Mouse (Mus musculus): ENCODE data around the gene Tmem240.
"Not testable (repeated sequence)": the region's sequence is repeated elsewhere in the genome, so short reads cannot be mapped to it uniquely, and the experiment has no call there.

Gene Tmem240

DNA sequence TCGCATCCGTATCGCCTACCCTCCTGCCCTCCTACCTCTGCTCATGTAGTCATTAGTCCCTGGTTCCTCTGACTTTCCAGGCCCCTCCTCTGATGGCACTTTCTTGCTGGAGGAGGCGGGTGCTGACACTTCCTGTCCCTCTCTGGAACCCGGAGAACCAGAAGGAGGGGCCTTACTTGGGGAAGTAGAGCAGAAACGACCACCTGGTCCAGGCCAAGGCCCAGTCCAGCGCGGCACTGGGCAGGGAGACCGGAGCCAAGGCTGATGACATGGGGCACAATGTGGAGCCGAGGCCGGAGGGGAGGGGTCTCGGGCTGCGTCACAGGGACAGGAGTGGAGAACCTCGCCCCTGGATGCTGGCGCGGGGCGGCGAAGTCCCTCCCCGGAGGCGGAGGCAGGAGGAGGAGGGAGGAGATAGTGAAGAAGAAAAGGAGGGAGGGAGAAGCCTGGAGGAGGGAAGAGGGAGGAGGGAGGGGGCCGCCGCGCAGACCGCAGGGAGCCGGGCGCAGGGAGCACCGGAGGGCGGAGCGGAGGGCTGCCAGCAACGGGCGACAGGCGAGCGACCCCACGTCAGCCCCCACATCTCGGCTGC is at the start of gene Tmem240:
Gene Tmem240, plus strand, starts transcription at position 451 of the 592 bp plus-strand sequence.
- DNase-seq: peak; percentile 91 to 95

- not testable (repeated sequence) for DNase-seq
These were observed 46.8 kb upstream of the Tmem240 start for GRCm38 (mm10) chr4:155687764-155688163.

- no peak for DNase-seq
These were observed 43.8 kb upstream of the Tmem240 start for GRCm38 (mm10) chr4:155690571-155691375.

DNA sequence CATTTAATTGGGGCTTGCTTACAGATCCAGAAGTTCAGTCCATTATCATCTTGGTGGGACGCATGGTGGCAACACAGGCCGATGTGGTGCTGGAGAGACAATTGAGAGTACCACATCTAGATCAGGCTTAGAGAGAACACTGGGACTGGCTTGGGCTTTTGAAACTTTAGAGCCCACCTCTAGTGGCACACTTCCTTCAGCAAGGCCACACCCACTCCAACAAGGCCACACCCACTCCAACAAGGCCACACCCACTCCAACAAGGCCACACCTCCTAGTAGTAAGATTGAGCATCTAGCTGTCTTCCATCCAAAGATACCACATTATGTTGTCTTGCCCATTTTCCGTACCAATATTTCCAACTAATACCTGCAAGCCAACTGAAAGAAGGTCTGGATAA is 42.2 kb upstream of the Tmem240 start:
- no peak for DNase-seq

DNA sequence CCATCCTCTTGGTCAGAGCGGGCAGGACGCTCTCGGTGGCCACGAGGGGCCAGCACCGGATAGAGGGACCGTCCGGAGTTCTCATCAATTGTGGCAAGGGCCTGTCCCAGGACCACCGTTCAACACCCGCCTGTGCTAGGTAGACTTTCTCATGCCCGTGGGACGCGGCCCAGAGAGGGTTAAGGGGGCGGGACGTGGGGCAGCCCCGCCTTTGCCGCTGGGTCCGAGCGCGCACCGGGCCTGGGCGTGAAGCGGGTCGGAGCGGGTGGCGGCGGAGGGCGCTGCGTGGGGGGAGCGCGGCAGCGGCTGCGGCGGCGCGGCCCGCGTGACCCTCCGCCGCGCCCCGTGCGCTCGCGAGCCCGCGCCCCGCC is 40.5 kb upstream of the Tmem240 start, which contains the start of gene Fndc10:
Gene Fndc10, plus strand, starts transcription at position 232 of the 371 bp plus-strand sequence.
- peak; percentile 66 to 71 for DNase-seq

DNA sequence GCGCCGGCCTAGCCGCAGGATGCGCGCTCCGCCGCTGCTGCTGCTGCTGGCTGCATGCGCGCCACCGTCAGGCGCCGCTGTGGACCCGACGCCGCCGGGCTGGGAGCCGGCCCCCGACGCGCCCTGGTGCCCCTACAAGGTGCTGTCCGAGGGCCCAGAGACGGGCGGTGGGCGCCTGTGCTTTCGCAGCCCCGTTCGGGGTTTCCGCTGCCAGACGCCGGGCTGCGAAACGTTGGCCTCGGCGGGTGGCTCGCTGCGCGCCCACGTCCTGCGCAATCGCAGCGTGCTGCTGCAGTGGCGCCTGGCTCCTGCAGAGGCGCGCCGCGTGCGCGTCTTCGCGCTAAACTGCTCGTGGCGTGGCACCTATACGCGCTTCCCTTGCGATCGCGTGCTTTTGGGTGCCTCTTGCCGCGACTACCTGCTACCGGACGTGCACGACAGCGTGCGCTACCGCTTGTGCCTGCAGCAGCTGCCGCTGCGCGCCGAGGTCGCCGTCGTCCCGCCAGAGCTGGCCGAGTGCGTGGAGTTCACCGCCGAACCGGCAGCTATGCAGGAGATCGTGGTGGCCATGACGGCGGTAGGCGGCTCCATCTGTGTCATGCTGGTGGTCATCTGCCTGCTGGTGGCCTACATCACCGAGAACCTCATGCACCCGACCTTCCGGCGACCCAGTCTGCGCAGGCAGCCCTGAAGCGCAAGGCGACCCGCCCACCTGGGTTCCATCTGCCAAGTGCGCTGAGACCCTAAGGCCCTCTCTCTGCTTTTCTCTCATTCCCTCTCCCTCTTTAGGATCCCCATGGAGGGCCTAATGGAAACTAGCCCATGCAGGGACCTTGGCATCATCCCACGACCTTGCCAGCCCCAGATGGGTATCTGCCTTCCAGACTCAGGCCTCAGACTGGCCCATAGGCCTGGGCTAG is 39.9 kb upstream of the Tmem240 start:
- peak; percentile 75 to 81 for DNase-seq

- no peak for DNase-seq
These were observed 39.0 kb upstream of the Tmem240 start for GRCm38 (mm10) chr4:155695531-155696062.

DNA sequence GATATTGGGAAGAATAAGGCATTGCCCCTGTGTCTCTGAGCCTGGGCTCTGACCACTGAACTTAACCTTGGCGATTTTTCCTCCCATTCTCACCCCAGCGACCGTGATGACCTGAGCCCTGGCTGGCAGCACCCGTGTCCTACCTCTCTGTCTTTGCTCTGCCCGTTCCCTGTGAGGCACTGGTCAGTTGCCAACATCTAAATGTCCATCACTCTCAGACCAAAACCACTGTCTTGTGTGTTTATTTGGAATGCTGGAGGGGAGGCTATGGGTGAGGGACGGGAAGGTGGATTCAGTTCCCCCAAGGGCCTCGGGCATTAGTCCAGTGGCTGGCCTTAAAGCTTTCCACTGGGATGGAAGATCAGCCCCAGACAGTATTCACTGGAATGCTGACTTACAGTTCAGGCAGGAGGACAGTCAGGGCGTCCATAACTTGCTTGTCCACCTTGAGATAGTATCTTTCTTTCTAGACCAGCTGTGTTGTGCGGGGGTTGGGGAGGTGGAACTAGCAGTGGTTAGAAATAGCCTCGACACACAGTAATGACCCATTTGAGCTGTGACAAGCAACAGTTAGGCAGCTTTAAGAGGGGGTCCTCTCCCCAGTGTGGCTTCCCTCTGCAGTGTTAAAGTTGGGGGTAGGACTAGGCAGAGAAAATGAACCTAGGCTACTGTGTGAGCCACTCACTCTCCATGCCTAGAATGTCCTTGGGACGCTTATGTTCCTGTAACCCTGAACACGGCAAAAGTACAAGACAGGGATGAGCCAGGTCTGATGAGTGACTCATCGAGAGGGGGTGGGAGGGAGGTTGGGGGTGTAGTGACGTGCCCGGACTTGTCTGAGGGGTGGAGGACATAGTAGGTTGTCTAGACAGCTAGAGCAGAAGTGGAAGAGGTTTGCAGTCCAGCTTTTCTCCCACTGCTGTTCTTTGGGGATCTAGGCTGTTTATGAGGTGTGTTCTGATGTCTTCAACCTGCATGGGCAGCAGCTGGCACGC is 38.0 kb upstream of the Tmem240 start:
- no peak for DNase-seq

DNA sequence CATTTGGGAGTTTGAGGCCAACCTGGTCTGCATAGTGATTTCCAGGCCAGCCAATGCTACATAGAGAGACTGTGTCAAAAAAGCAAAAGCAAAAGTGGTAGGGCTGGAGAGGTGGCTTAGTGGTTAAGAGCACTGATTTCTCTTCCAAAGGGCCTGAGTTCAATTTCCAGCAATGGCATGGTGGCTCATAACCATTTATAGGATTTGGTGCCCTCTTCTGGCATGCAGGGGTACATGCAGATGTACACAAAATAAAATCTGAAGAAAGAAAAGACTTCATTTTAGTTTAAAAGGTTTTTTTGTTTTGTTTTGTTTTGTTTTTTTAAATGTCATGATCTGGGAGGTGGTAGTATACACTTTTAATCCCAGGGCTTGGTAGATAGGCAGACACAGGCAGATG is 34.2 kb upstream of the Tmem240 start:
- no peak for DNase-seq

DNA sequence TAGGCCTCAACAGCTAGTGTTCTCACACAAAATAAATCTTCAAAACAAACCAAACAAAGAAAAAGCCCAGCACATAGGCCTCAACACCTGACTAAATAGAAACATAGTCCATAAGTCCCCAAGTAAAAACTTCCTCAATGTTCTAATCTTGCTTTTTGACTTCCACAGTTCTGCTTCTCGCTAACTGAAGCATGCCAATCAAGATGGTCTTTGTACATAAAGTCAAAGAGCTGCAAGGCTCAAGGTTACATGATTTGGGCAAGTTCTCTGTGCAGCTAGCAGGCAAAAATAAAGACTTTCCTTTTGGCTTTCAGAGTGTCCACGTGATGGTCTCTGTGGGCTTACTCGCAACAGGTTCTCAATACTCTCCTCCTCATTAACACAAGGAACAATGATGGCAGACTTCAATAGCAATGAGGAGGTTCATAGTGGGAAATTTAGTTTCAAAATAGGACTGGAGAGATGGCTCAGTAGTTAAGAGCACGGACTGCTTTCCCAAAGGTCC is 31.1 kb upstream of the Tmem240 start:
- DNase-seq: no peak

DNA sequence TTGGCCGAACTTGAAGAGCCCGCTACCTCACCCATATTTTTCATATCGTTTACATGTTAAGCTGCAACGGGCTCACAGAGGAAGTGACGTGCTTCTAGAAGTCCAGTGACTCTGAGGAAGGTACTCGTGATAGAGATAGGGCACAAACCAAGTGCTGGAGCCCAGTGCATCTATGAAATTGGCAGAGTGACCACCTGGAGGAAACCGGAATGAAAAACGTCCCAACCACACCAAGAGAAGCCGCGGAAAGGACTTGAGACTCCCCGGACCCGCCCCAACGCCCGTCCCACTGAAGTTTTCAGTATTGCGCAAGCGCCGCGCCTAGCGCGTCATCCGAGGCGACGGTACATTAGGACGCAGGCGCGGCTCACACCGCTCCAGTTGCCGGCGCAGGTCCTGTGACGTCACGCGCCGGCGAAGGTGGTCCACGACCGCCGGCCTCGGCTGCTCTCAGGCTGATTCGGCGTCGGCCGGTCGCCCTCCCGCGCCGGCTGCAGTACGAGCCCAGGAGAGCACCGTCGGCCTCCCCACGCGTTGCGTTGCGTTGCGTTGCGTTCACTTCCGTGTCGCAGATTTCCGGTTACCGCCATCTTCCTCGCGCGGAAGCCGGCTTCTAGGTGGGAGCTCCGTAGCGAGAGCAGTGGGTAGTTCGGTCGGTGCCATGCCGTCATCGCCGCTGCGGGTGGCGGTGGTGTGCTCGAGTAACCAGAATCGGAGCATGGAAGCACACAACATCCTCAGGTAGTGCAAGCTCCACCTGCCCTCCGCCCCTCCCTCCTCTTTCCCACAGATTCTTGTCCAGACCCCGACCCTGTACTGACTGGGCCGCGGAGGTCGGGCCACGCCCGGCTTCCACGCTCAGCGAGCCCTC is 29.6 kb upstream of the Tmem240 start, which contains the start of gene Ssu72:
Gene Ssu72, plus strand, starts transcription at position 80 of the 871 bp plus-strand sequence.
- DNase-seq: peak; percentile 95 to 96

- no peak for DNase-seq
These were observed 29.0 kb upstream of the Tmem240 start for GRCm38 (mm10) chr4:155705592-155705929.

GRCm38 (mm10) chr4:155708582-155708981 is 26.0 kb upstream of the Tmem240 start:
- no peak for DNase-seq

- DNase-seq: no peak
These were observed 25.6 kb upstream of the Tmem240 start for GRCm38 (mm10) chr4:155708988-155709387.

GRCm38 (mm10) chr4:155710521-155711252 is 23.9 kb upstream of the Tmem240 start:
- DNase-seq: no peak

- peak in 1 of 2 experiments; percentile 34 for DNase-seq
These were observed 12.9 kb upstream of the Tmem240 start for GRCm38 (mm10) chr4:155721668-155722083.

GRCm38 (mm10) chr4:155727993-155728392 is 6.6 kb upstream of the Tmem240 start:
- DNase-seq: no peak

DNA sequence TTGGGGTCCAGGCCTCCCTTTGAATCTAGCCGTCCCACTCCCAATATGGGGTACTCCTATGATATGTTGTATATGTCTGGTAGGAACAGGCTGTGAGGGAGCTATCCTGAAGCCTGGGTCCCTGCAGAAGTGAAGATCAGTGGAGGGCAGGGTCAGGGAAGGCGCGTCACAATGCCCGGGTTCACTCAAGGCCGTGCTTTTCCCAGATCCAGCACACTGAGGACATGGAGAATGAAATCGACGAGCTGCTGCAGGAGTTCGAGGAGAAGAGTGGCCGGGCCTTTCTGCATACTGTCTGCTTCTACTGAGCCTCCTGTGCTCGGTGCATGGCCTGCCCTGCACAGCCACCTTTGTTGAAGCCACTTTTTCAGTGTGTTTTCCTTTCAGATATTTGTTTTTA is 1.3 kb upstream of the Tmem240 start:
- DNase-seq: no peak

DNA sequence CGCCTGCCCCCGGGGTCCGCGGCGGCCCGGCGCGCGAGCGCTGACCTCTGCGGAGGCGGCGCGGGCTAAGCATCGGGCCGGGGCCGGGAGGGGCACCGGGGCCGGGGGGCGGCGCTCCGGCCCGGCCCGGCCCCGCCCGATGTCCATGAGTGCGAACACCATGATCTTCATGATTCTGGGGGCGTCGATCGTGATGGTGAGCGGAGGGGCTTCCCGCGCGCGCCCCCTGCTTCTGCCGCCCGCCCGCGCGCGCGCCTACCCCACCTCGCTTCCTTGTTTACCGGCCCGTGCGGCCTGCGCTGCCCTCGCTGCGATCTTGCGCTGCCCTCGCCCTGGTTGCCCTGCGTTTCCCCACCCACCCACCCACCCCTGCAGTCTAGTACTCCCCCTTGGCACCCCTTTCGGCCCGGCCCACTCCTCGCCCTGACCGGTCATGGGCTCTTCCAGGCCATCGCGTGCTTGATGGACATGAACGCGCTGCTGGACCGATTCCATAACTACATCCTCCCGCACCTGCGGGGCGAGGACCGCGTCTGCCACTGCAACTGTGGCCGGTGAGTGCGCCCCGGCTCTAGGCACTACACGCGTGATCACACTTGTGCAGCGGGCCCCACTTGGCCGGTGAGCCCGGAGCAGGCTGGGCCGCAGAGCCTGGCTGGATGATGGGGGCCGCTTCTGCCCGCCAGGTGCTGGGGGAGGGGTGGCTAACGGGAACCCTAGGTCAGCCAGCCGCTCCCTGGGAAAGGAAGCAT is 527 bp downstream of the Tmem240 start:
- peak; percentile 42 to 61 for DNase-seq
